Mouse (Mus musculus): ENCODE data around the gene Rbp7.

Gene Rbp7

DNA sequence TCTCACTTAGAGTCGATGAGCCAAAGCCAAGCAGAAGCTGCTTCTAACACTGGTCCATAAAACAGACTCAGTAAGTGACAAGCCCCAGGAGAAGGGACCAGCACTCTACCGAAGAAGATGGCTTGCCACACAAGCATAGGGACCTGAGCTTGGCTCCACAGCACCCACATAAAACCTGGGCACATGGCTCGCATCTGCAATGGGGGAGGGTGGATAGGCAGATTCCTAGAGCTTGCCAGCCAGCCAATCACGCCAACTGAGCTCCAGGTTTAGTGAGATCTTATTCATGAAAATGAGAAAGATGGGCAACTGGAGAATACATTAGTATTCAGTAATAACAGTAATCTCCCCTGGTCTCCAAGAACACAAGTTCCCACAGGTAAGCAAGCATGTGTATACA is 45.0 kb downstream of the Rbp7 start:
- DNase-seq (ENCODE audit: inconsistent age in 2 of 2, low spot score in 1 of 2): no peak

DNA sequence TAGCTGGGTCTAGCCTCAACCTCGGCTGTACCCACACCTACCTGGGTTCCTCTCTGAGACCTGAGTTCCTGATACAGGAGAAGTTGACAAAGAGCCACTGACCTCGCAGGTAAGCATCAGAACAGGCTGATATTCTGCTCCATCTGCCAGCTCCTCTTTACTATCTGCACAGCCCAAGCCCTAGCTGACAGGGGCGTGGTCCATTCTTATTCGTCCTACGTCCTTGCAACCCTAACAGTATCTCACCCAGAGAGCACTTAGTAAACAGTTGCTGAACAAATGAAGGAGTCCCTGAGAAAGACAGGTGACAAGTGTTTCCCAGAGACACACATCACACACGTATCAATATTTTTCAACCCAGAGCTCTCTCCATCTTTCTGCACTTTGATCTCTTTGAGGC is 46.4 kb downstream of the Rbp7 start:
- no peak for DNase-seq (ENCODE audit: inconsistent age in 2 of 2, low spot score in 1 of 2)

DNA sequence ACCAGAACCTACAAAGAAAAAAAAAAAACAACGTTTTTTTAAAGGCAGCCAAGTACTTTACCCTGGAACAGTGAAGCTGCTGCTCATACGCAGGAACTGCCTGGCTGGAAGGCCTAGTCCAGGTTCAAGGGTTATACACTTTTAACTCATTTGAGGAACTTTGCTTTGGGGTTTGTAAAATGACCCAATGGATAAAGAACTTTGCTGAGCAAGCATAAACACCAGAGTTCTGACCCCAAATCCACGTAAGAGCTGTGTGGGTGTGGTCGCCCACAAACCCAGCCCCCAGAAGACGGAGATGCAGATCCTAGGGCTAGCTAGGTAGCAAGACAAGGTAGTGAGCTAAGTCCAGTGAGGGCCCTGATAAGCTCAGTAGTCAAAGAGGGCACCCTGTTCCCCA is 47.3 kb downstream of the Rbp7 start:
- DNase-seq (ENCODE audit: inconsistent age in 2 of 2, low spot score in 1 of 2): no peak

DNA sequence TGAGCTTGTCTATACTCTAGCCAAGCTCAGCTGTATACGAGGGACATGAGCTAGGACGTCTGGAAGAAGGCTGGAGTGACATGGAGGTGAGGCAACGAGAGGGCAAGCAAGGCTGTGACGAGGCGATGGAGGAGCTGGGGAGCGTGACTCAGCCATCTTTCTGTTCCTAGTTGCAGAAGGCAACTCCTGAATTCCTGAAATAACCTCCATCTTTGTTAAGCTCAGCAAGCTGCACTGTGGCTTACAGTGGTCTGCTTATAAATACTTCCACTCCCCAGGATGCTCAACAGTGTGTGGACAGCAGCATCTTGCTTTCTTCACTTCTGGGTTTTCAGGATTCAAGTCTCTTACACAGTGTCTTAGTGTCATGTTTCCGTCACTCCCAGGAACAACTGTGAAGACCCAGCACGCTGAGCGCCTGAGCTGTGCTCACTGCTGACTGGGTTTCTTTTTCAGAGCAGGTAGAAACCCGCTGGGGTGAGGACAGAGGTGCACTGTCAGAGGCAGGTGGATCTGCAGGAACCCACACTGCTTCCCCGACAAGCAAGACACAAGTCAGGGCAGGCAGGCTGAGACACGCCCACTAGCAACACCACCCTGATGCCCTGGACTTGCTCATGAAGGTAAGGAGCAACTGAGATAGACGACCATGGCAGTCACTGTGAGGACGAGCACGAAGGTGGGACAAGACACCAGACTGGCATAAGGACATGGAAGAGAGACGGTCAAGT is 48.9 kb downstream of the Rbp7 start:
- DNase-seq (ENCODE audit: inconsistent age in 2 of 2, low spot score in 1 of 2): peak in 1 of 2 experiments; percentile 42

DNA sequence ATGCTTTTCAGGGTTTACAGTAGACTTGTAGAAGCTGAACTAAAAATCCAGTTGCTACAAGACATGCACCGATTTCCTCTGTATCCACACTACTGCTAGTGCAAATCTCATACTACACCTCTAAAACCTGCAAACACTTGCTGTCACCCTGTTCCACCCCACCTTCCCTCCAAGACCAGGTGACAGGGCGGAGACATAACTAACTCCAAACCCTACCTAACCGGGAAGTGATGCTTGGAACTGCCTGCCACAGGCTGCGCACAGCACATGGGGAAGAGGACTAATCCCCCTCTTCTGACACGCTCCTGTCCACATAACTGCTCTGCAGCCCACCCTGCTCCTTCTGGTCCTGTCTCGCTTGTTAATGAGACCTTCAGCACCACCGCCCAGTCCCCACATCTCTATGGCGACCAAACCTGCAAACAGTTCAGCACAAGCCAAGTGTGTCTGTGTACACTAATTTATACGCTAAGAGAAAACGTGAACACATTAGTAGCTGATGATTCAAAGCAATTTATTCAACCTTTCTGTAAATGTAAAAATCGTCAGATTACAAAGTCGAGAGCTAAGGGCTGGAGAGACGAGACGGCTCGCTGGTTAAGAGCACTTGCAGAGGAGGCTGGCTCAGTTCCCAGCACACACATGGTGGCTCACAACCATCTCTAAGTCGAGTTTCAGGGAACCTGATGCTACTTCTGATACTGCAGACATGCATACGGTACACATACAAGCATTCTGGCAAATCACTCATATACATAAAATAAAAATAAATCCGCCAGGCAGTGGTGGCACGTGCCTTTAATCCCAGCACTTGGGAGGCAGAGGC is 49.9 kb downstream of the Rbp7 start:
- DNase-seq (ENCODE audit: inconsistent age in 2 of 2, low spot score in 1 of 2): no peak

DNA sequence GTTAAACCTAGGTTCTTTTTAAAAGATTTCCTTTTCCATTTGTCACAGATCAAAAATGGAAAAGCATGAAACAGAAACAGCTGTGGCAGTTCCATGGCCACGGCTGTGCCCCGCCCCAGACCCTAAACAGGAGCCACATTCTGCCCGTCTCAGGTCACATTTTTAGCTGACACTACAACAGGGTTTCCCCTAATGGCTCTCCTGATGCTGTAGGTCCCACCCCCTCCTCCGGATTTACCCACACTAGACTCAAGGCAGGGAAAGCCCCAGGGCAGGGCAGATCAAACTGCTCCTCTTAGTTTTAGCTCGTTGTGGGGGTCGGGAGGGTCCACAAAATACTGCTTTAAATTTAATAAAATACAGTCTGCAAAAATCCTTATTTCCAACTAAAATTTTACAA is 51.7 kb downstream of the Rbp7 start:
- DNase-seq (ENCODE audit: inconsistent age in 2 of 2, low spot score in 1 of 2): no peak

DNA sequence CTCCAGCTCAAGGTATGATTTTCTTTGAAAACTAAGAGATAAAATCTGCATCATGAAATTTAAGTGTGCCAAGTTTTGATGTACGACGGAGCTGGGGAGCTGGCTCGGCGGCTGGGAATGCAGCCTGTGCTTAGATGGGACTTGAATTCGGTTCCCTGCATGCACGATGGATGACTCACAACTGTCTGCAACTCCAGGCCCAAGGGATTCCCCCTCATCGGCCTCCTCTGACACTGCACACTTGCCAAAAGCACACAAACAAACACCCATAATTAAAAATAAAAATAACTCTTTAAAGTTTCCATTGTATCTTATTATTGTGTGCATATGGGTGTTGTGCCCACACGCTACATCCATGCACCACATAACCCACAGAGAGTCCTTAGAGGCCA is 53.2 kb downstream of the Rbp7 start:
- DNase-seq (ENCODE audit: inconsistent age in 2 of 2, low spot score in 1 of 2): peak; percentile 72 to 86

DNA sequence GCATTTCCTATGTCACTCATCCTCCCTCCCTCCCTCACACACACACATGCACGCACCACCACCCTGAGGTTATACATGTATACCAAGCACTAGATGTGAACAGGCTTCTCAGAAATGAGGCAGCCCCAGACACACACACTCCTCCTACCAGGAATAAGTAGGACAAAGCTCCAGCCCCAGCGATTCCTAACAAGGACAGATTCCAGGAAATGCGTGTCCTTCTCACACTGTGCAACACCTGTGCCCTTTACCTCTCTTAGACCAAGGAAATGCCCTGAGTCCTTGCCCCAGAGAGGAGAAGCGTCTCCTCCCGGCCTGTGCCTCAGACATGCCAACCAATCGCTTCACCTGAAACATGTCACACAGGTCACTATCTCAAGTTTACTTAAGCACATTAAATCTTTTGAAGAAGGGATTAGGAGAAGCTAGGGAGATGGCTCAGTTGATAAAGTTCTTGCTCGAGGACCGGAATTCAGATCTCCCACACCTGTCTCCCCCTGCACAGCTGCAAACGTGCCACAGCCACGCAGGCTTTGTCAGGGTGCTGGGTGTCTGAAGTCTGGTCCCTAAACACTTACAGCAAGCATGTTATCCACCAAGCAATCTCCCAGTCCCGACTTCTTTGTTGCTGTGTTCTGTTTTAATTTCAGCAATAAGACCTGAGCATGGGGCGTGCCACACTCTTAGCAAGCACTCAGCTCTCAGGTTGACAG is 53.7 kb downstream of the Rbp7 start:
- DNase-seq (ENCODE audit: inconsistent age in 2 of 2, low spot score in 1 of 2): peak in 1 of 2 experiments; percentile 60

Measured in adrenal gland, adult (tissue).